Mouse (Mus musculus) bone marrow macrophage, adult 2 months (primary cell): ENCODE measurements at regions not wholly inside any gene's neighbourhood (a gene's known extent, or its start where the extent isn't known, plus 50 kb on each side); places are given as distances from the start of the nearest gene placed in this dataset.

Source experiments
- H3K27ac ChIP-seq: 2 replicates; pipeline ENCODE4 v1.5.1; 2012; ENCODE audit warnings: low read depth, low read length; ENCODE audit not compliant: insufficient read depth
- H3K4me1 ChIP-seq: 2 replicates; pipeline ENCODE4 v1.6.1; 2012; ENCODE audit warnings: low read length; ENCODE audit not compliant: control insufficient read depth, insufficient read depth
- H3K4me3 ChIP-seq: 2 replicates; pipeline ENCODE4 v1.5.1; 2012; ENCODE audit warnings: mild to moderate bottlenecking, low read length, moderate library complexity; ENCODE audit not compliant: insufficient read depth
- CTCF ChIP-seq: IDR thresholded peaks from 2 replicates; pipeline ENCODE4 v1.5.1; 2012; ENCODE audit warnings: low read depth, mild to moderate bottlenecking, low read length, moderate library complexity
- POLR2A ChIP-seq: IDR thresholded peaks from 2 replicates; pipeline ENCODE4 v1.6.1; 2012; ENCODE audit warnings: mild to moderate bottlenecking, low read depth, low read length, borderline replicate concordance

GRCm38 (mm10) chr2:75208821-75209758 lies 383.5 kb downstream of the Mtx2 start:
- no peak overlapping the region for H3K27ac ChIP-seq
- no peak overlapping the region for H3K4me3 ChIP-seq
- TF ChIP-seq POLR2A (no peak), CTCF (no peak)
- H3K4me1 ChIP-seq, result no peaks in the 10 kb centered on the region

- Histone ChIP-seq H3K4me3 (no peak overlapping the region), H3K4me1 (no peaks in the 10 kb centered on the region), H3K27ac (no peak overlapping the region)
- no peak for TF ChIP-seq POLR2A
- TF ChIP-seq CTCF, result no peak
Observed at GRCm38 (mm10) chr2:75209790-75210583, 384.4 kb downstream of the Mtx2 start.

- H3K27ac ChIP-seq, result no peak overlapping the region
- H3K4me3 ChIP-seq, result no peak overlapping the region
- H3K4me1 ChIP-seq, result no peaks in the 10 kb centered on the region
- TF ChIP-seq POLR2A, result no peak
- no peak for TF ChIP-seq CTCF
Observed at GRCm38 (mm10) chr2:75216931-75217330, 391.3 kb downstream of the Mtx2 start.

GRCm38 (mm10) chr2:75220775-75221359 lies 395.3 kb downstream of the Mtx2 start:
- no peak overlapping the region for H3K4me3 ChIP-seq

GRCm38 (mm10) chr2:75224443-75224842 lies 398.8 kb downstream of the Mtx2 start:
- TF ChIP-seq CTCF, result no peak
- TF ChIP-seq POLR2A, result no peak
- Histone ChIP-seq H3K4me1 (no peaks in the 10 kb centered on the region), H3K4me3 (no peak overlapping the region), H3K27ac (no peak overlapping the region)

More at GRCm38 (mm10) chr2:75220775-75221359, 395.3 kb downstream of the Mtx2 start:
- no peak for TF ChIP-seq POLR2A
- TF ChIP-seq CTCF, result no peak
- H3K4me1 ChIP-seq, result no peaks in the 10 kb centered on the region
- H3K27ac ChIP-seq, result no peak overlapping the region

GRCm38 (mm10) chr2:75240976-75241375 lies 415.4 kb downstream of the Mtx2 start:
- H3K27ac ChIP-seq, result no peak overlapping the region
- TF ChIP-seq POLR2A (no peak), CTCF (no peak)
- no peak overlapping the region for H3K4me3 ChIP-seq
- H3K4me1 ChIP-seq, result no peaks in the 10 kb centered on the region

- no peak overlapping the region for H3K27ac ChIP-seq
- no peaks in the 10 kb centered on the region for H3K4me1 ChIP-seq
- no peak overlapping the region for H3K4me3 ChIP-seq
- TF ChIP-seq POLR2A, result no peak
- TF ChIP-seq CTCF, result no peak
Observed at GRCm38 (mm10) chr2:75244311-75245033, 414.6 kb upstream of the Hnrnpa3 start.

- Histone ChIP-seq H3K4me3 (no peak overlapping the region), H3K27ac (no peak overlapping the region), H3K4me1 (no peaks in the 10 kb centered on the region)
- TF ChIP-seq POLR2A (no peak), CTCF (no peak)
Observed at GRCm38 (mm10) chr2:75245256-75245655, 413.8 kb upstream of the Hnrnpa3 start.

GRCm38 (mm10) chr2:75245662-75246061 lies 413.4 kb upstream of the Hnrnpa3 start:
- Histone ChIP-seq H3K4me3 (no peak overlapping the region), H3K4me1 (no peaks in the 10 kb centered on the region), H3K27ac (no peak overlapping the region)
- no peak for TF ChIP-seq CTCF
- TF ChIP-seq POLR2A, result no peak
